Mouse (Mus musculus) brain, embryonic 14.5 days (tissue): Measurements from ENCODE around the gene Helb. TPM values are rescaled to one million over a fixed set of nuclear protein-coding genes. Genes with fewer than 3 reads are reported as not detected.

Experiments used
- DNase-seq: peaks from one replicate; pipeline ENCODE4 v3.0.0-alpha.2; 2011; ENCODE audit warnings: low read depth
- CTCF ChIP-seq: fragments of 200-500 bp; IDR thresholded peaks from 2 replicates; pipeline ENCODE4 v1.5.1; 2012; ENCODE audit warnings: inconsistent platforms, mild to moderate bottlenecking, moderate library complexity, borderline replicate concordance; ENCODE audit not compliant: insufficient read depth, insufficient read length; ENCODE audit errors: extremely low read depth
- POLR2A ChIP-seq: fragments of 200-500 bp; IDR thresholded peaks from 2 replicates; pipeline ENCODE4 v1.6.1; 2012; ENCODE audit warnings: mild to moderate bottlenecking, inconsistent platforms, borderline replicate concordance; ENCODE audit not compliant: poor library complexity, insufficient read depth, insufficient read length, severe bottlenecking; ENCODE audit errors: extremely low read depth
- polyA plus RNA-seq: library from polyadenylated mRNA; depleted of rRNA; stranded (reverse); fragments of >200 nt; gene quantifications from 2 replicates; pipeline ENCODE4 v1.2.3, GENCODE M21; 2012; rRNA removed

The Helb gene
- 3.6 and 4.7 TPM in 2 replicates for polyA plus RNA-seq

DNA sequence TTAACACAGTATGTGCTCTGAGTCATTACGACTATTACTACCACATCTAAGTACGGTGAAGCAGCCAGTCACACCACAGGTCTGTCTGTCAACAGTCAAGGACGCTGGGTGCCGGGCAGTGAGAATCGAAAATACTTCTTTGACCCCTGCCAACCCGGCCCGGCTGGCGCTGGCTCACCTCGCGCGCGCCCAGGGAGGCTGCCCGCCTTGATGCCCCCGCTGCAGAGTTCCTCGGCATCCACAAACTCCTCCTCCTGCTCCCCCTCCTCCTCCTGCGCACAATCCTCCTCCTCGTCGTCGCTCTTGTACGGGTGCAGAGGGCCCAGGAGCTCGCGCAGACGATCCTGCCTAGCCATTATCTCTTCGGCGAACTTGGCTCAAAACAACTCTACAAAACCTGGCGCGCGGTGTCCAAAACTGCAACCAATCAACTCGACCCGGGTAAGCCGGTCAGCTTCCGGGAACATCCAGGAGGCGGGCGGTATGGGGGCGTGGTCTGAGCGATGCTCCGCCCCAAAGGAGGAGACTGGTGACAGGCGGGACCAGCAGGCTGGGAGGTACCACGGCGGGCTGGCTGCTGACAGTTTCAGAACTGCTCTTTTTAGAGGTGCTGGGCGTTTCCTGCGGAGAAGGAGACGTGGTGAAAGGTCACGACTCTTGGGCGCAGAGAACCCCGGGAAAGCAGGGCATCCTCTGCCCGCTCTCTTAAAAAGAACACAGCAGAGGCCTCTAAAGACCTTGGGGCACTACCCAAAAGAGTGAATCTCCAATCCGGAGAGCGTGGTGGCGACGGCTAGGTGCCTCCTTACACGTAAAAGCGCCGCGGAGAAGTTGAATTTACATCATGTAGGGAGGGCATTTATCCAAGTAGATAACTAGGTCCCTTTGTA is at the start of gene Helb:
Helb (minus strand) TSS at position 481 of the 890 bp plus-strand sequence.
- no peak for TF ChIP-seq POLR2A
- TF ChIP-seq CTCF, result no peak
- DNase-seq, result peak; percentile 97

DNA sequence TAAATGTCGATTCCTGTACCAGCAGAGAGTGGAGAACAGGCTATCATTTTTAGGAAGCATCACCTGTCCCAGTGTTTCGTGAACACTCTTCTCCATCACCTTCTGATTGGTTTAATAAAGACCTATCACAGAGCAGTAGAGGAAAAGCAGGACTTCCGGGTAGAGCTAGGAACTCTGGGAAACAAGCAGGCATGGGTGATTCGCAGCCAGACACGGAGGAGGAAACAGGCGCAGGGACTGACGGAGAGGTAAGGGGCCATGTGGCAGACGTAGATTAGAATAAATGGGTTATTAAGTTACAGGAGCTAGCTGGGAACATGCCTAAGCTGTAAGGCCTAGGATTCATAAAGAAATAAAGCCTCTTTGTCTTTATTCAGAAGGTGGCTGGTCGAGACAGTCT is 47.7 kb upstream of the Helb start:
- no peak for DNase-seq
- TF ChIP-seq POLR2A (no peak), CTCF (no peak)

GRCm38 (mm10) chr10:120153911-120154310 is 41.1 kb upstream of the Helb start:
- no peak for DNase-seq
- TF ChIP-seq CTCF, result no peak
- TF ChIP-seq POLR2A, result no peak

- TF ChIP-seq CTCF, result no peak
- no peak for TF ChIP-seq POLR2A
- no peak for DNase-seq
Observed at GRCm38 (mm10) chr10:120151672-120152071, 38.9 kb upstream of the Helb start.

- TF ChIP-seq POLR2A (no peak), CTCF (no peak)
- DNase-seq, result no peak
Observed at GRCm38 (mm10) chr10:120140916-120141516, 28.2 kb upstream of the Helb start.

DNA sequence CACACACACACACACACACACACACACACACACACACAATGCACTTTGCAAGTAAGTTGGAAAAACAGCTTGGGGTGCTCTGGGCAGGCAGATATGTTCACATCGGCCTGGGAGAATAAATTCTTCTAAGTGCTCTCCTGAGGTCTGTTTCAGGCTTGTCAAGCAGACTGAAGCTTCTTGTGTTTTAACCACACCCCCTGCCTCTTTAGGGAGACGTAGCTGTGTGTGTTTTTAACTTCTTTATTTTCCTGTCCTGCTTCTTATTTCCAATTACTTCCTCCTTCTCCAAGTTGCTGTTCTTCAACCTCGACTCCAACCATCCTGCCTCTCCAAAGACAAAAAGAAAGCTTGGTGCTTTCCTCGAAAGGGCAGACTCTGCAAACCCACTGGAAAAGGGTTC is 27.4 kb upstream of the Helb start:
- no peak for DNase-seq

GRCm38 (mm10) chr10:120136020-120136562 is 23.3 kb upstream of the Helb start:
- TF ChIP-seq POLR2A (no peak), CTCF (no peak)
- DNase-seq, result no peak

More for the DNA sequence above, 27.4 kb upstream of the Helb start:
- TF ChIP-seq CTCF (no peak), POLR2A (no peak)

DNA sequence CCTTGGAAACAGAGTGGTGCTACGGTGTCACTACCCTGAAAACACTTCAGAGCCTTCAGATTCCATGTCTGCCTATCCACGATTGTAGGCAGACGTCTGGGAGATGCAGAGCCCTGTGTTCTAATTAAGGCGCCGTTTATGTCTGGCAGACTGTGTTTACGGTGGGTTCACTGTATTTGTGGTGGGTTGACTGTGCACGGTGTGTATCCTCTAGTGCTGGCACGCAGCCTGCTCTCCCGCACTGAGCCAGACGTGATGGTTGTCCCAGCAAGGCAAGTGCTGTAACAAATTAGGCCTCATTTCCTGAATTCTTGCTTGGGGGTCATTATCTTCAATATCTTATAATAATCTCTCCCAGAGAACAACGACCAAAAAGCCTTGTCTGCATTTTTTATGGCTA is 20.9 kb upstream of the Helb start:
- DNase-seq, result peak; percentile 49
- TF ChIP-seq CTCF (no peak), POLR2A (no peak)

GRCm38 (mm10) chr10:120130621-120131020 is 17.8 kb upstream of the Helb start:
- no peak for TF ChIP-seq POLR2A
- peak; percentile 67; the same call in 1 of the 2 replicates for TF ChIP-seq CTCF
- peak; percentile 69 for DNase-seq

- no peak for TF ChIP-seq CTCF
- no peak for TF ChIP-seq POLR2A
- peak; percentile 11 for DNase-seq
Observed at GRCm38 (mm10) chr10:120128601-120129277, 16.0 kb upstream of the Helb start.

DNA sequence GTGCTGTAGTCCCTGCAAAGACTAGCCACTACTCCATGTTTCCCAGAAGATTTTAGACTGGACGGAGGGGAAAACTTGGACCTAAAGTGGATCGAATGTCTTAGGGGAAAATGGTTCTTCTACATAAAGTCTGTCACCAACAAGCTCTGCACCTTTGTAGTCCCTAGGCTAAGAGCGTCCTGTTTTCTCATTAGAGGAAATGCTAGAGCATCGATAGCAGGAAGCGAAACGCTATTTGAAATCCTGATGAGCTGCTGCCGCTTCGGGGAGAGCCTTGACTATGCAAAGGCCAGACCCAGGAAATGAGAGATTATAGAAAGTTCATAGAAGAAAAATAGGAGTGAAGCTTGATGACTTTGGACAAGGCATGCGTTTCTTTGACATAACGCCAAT is 12.7 kb upstream of the Helb start:
- DNase-seq, result no peak
- TF ChIP-seq POLR2A (no peak), CTCF (no peak)
